8 mouse cellular contexts compared by ENCODE assay signal in genomic region chr2:28525219-28525942, GRCm38 (mm10). TPM values are rescaled to one million over a fixed set of nuclear protein-coding genes. Genes with fewer than 3 reads are reported as not detected.
A peak's percentile ranks its signal among the peaks of the same experiment; 100 is the strongest.
DNase-seq lines count a peak whose midpoint lies in the region; ATAC-seq and TF ChIP-seq lines count a peak whose summit lies in the region.
"Had no signal": no experiment of that assay in that cellular context is flagged by ENCODE, and none has a peak within 500 bp of the region (broad histone marks: within the 10 kb centered on the region; RNA-seq: fewer than 3 reads in every experiment).

No protein-coding gene starts in this region.

- H3K4me2 ChIP-seq in embryonic facial prominence, embryonic 13.5 days, result 0 out of 2 replicates have a peak overlapping the region, but pooled peaks have one; percentile 3
- 0 out of 2 replicates have a peak overlapping the region, but pooled peaks have one; percentile 0 for H3K4me2 ChIP-seq in heart, embryonic 15.5 days
- H3K4me2 ChIP-seq in kidney, embryonic 16.5 days (replicated peaks; ENCODE audit: low read depth, low read length), result peak overlapping the region; percentile 24; the same call in 1 of the 2 replicates

- H3K27ac ChIP-seq in ES-Bruce4 (ENCODE audit: insufficient read depth, low read length), result no peak overlapping the region
- H3K27ac ChIP-seq in embryonic facial prominence, embryonic 13.5 days, result peak overlapping the region; percentile 74
- H3K27ac ChIP-seq in heart, embryonic 15.5 days, result peak overlapping the region; percentile 70
- peak overlapping the region; percentile 78 for H3K27ac ChIP-seq in kidney, embryonic 16.5 days (ENCODE audit: low read length)

- H3K4me3 ChIP-seq in ES-Bruce4 (ENCODE audit: low read depth, low read length), result no peak overlapping the region
- H3K4me3 ChIP-seq in embryonic facial prominence, embryonic 13.5 days, result no peak overlapping the region
- no peak overlapping the region for H3K4me3 ChIP-seq in heart, embryonic 15.5 days
- no peak overlapping the region for H3K4me3 ChIP-seq in kidney, embryonic 16.5 days (ENCODE audit: low read length)

- TF ChIP-seq POLR2A in ES-Bruce4 (IDR thresholded peaks at IDR 0.05; ENCODE audit: insufficient read depth, low read length), result no peak

- WGBS in embryonic facial prominence, embryonic 13.5 days, result 22% methylated on average over 11 of the region's 11 CpGs
- 32% methylated on average over 11 of the region's 11 CpGs for WGBS in heart, embryonic 15.5 days
- WGBS in kidney, embryonic 16.5 days, result 20% methylated on average over 11 of the region's 11 CpGs

- TF ChIP-seq CTCF in ES-Bruce4 (IDR thresholded peaks at IDR 0.05; ENCODE audit: low read depth, low read length), result no peak

- no peak overlapping the region for H3K9ac ChIP-seq in ES-Bruce4 (ENCODE audit: low read depth, poor library complexity, severe bottlenecking)
- peak overlapping the region; percentile 47 for H3K9ac ChIP-seq in embryonic facial prominence, embryonic 13.5 days
- no peak overlapping the region for H3K9ac ChIP-seq in heart, embryonic 15.5 days
- H3K9ac ChIP-seq in kidney, embryonic 16.5 days (replicated peaks; ENCODE audit: low read length), result peak overlapping the region; percentile 46

- no peaks in the 10 kb centered on the region for H3K36me3 ChIP-seq in ES-Bruce4 (ENCODE audit: control insufficient read depth, insufficient read depth, low read length, poor library complexity, severe bottlenecking)
- H3K36me3 ChIP-seq in embryonic facial prominence, embryonic 13.5 days, result peaks cover 6% of the 10 kb centered on the region; the same call in 1 of the 2 replicates
- no peaks in the 10 kb centered on the region for H3K36me3 ChIP-seq in heart, embryonic 15.5 days
- no peaks in the 10 kb centered on the region for H3K36me3 ChIP-seq in kidney, embryonic 16.5 days (ENCODE audit: insufficient read depth, low read length)

- H3K27me3 ChIP-seq in ES-Bruce4 (ENCODE audit: control insufficient read depth, insufficient read depth, low read length, poor library complexity, severe bottlenecking), result no peaks in the 10 kb centered on the region
- H3K27me3 ChIP-seq in embryonic facial prominence, embryonic 13.5 days, result no peaks in the 10 kb centered on the region
- no peaks in the 10 kb centered on the region for H3K27me3 ChIP-seq in heart, embryonic 15.5 days
- H3K27me3 ChIP-seq in kidney, embryonic 16.5 days (ENCODE audit: insufficient read depth, low read length), result no peaks in the 10 kb centered on the region

- peaks cover 1% of the 10 kb centered on the region for H3K4me1 ChIP-seq in ES-Bruce4 (ENCODE audit: control insufficient read depth, insufficient read depth, low read length)
- H3K4me1 ChIP-seq in embryonic facial prominence, embryonic 13.5 days, result peaks cover 81% of the 10 kb centered on the region
- peaks cover 52% of the 10 kb centered on the region for H3K4me1 ChIP-seq in heart, embryonic 15.5 days (replicated peaks)
- H3K4me1 ChIP-seq in kidney, embryonic 16.5 days (ENCODE audit: insufficient read depth, low read length), result peaks cover 36% of the 10 kb centered on the region

- no peaks in the 10 kb centered on the region for H3K9me3 ChIP-seq in ES-Bruce4 (replicated peaks; ENCODE audit: control insufficient read depth, insufficient read depth, low read length, poor library complexity, severe bottlenecking)
- H3K9me3 ChIP-seq in embryonic facial prominence, embryonic 13.5 days, result no peaks in the 10 kb centered on the region
- no peaks in the 10 kb centered on the region for H3K9me3 ChIP-seq in heart, embryonic 15.5 days (replicated peaks)
- H3K9me3 ChIP-seq in kidney, embryonic 16.5 days (ENCODE audit: low read length), result no peaks in the 10 kb centered on the region

- ATAC-seq in embryonic facial prominence, embryonic 13.5 days (ENCODE audit: insufficient number of reproducible peaks, insufficient read depth, low FRiP score, low TSS enrichment, low read depth), result peak; percentile 44; the same call in 1 of the 2 replicates
- ATAC-seq in heart, embryonic 15.5 days (replicated peaks; ENCODE audit: insufficient number of reproducible peaks, insufficient read depth, low FRiP score, low read depth), result peak; percentile 53; the same call in 1 of the 2 replicates
- ATAC-seq in kidney, embryonic 16.5 days (ENCODE audit: low FRiP score, low TSS enrichment), result peak; percentile 70

- peak; percentile 89 for DNase-seq in adrenal gland, adult 8-10 months
- DNase-seq in lung, postnatal 10 days, result peak; percentile 86
- peak; percentile 34 for DNase-seq in ovary, postnatal 36 days (ENCODE audit: low spot score)

- peak; percentile 44; the same call in 1 of the 2 replicates for TF ChIP-seq EP300 in ES-Bruce4 (IDR thresholded peaks at IDR 0.05; ENCODE audit: insufficient read depth, low read depth, low read length)

RNA-seq across cellular contexts. Expression of gene Ralgds, which starts 12.5 kb away (rescaled TPM):
- 49.2 and 50.4 TPM in 2 replicates for polyA plus RNA-seq in ES-Bruce4 (2011; ENCODE audit: insufficient read depth, insufficient read length, low read depth, missing spikeins)
- total RNA-seq in adrenal gland, adult 8-10 months (2022), result 10 to 100 TPM; 33.3 to 51.0 (median 38.6) TPM
- polyA plus RNA-seq in embryonic facial prominence, embryonic 13.5 days (2015; fragmentation: Nextera tagmentation; extraction: Ambion mirVana), result 56.9 and 61.3 TPM in 2 replicates
- polyA plus RNA-seq in heart, embryonic 15.5 days (2015; fragmentation: Nextera tagmentation; extraction: Ambion mirVana), result 17.5 and 24.6 TPM in 2 replicates
- 24.7 and 28.7 TPM in 2 replicates for polyA plus RNA-seq in kidney, embryonic 16.5 days (2015; fragmentation: Nextera tagmentation; extraction: Ambion mirVana)

RNA-seq across cellular contexts. Expression of gene Gm10134, which starts 19.5 kb away (rescaled TPM):
- 2.8 TPM in 1 of 2 replicates, not detected in the other for polyA plus RNA-seq in ES-Bruce4 (2011; ENCODE audit: insufficient read depth, insufficient read length, low read depth, missing spikeins)
- 1 to 10 TPM; 3.0 to 5.1 (median 4.7) TPM for total RNA-seq in adrenal gland, adult 8-10 months (2022)
- 1.4 TPM in 1 of 2 replicates, not detected in the other for polyA plus RNA-seq in embryonic facial prominence, embryonic 13.5 days (2015; fragmentation: Nextera tagmentation; extraction: Ambion mirVana)
- polyA plus RNA-seq in heart, embryonic 15.5 days (2015; fragmentation: Nextera tagmentation; extraction: Ambion mirVana), result 1.3 and 1.5 TPM in 2 replicates
- 8.3 and 9.8 TPM in 2 replicates for polyA plus RNA-seq in kidney, embryonic 16.5 days (2015; fragmentation: Nextera tagmentation; extraction: Ambion mirVana)

RNA-seq across cellular contexts. Expression of gene Gbgt1, which starts 28.7 kb away (rescaled TPM):
- 2.1 and 2.8 TPM in 2 replicates for polyA plus RNA-seq in ES-Bruce4 (2011; ENCODE audit: insufficient read depth, insufficient read length, low read depth, missing spikeins)
- 10 to 100 TPM in 1 of 4 experiments, 1 to 10 TPM in 3; 4.8 to 12.6 (median 6.7) TPM for total RNA-seq in adrenal gland, adult 8-10 months (2022)
- polyA plus RNA-seq in embryonic facial prominence, embryonic 13.5 days (2015; fragmentation: Nextera tagmentation; extraction: Ambion mirVana), result 0.35 and 0.58 TPM in 2 replicates
- 0.67 and 1.1 TPM in 2 replicates for polyA plus RNA-seq in heart, embryonic 15.5 days (2015; fragmentation: Nextera tagmentation; extraction: Ambion mirVana)
- polyA plus RNA-seq in kidney, embryonic 16.5 days (2015; fragmentation: Nextera tagmentation; extraction: Ambion mirVana), result 5.5 and 6.3 TPM in 2 replicates

RNA-seq across cellular contexts. Expression of gene Cel, which starts 37.8 kb away (rescaled TPM):
- not detected in 2 replicates for polyA plus RNA-seq in ES-Bruce4 (2011; ENCODE audit: insufficient read depth, insufficient read length, low read depth, missing spikeins)
- total RNA-seq in adrenal gland, adult 8-10 months (2022), result not detected
- 0.17 TPM in 1 of 2 replicates, not detected in the other for polyA plus RNA-seq in embryonic facial prominence, embryonic 13.5 days (2015; fragmentation: Nextera tagmentation; extraction: Ambion mirVana)
- polyA plus RNA-seq in heart, embryonic 15.5 days (2015; fragmentation: Nextera tagmentation; extraction: Ambion mirVana), result 0.25 TPM in 1 of 2 replicates, not detected in the other
- polyA plus RNA-seq in kidney, embryonic 16.5 days (2015; fragmentation: Nextera tagmentation; extraction: Ambion mirVana), result not detected in 2 replicates
- total RNA-seq: gastrocnemius, postnatal 4 days had no signal

RNA-seq across cellular contexts. Expression of gene Mrps2, which starts 57.5 kb away (rescaled TPM):
- 68.4 and 74.6 TPM in 2 replicates for polyA plus RNA-seq in ES-Bruce4 (2011; ENCODE audit: insufficient read depth, insufficient read length, low read depth, missing spikeins)
- total RNA-seq in adrenal gland, adult 8-10 months (2022), result 10 to 100 TPM; 39.7 to 52.1 (median 46.1) TPM
- 57.4 and 61.5 TPM in 2 replicates for polyA plus RNA-seq in embryonic facial prominence, embryonic 13.5 days (2015; fragmentation: Nextera tagmentation; extraction: Ambion mirVana)
- polyA plus RNA-seq in heart, embryonic 15.5 days (2015; fragmentation: Nextera tagmentation; extraction: Ambion mirVana), result 45.2 and 50.6 TPM in 2 replicates
- 70.8 and 74.2 TPM in 2 replicates for polyA plus RNA-seq in kidney, embryonic 16.5 days (2015; fragmentation: Nextera tagmentation; extraction: Ambion mirVana)

Comparison
In these comparisons a context has a peak if more than half of its experiments do, and no peak if none do; other contexts are left out.
1. H3K9ac ChIP-seq: peak in embryonic facial prominence, embryonic 13.5 days (single experiment) and kidney, embryonic 16.5 days (single experiment); none in ES-Bruce4 (single experiment) and heart, embryonic 15.5 days (single experiment).
2. DNase-seq: peak in every context shown above with its lines; median percentile 89 in adrenal gland, adult 8-10 months; 86 in lung, postnatal 10 days; 34 in ovary, postnatal 36 days.
3. Peak in every context shown above with its lines, with median percentiles within 50 percentile points of each other: ATAC-seq and H3K4me2 ChIP-seq.